Mouse (Mus musculus) common myeloid progenitor, adult 5-6 weeks (primary cell): Measurements from ENCODE around the gene Hist2h2bb. TPM values are rescaled to one million over a fixed set of nuclear protein-coding genes. Genes with fewer than 3 reads are reported as not detected.

ENCODE experiments used
- ATAC-seq: replicated peaks from 2 replicates; pipeline ENCODE4 v1.8.0; 2016; ENCODE audit warnings: low read depth, mild to moderate bottlenecking, moderate TSS enrichment, inconsistent platforms; ENCODE audit not compliant: poor library complexity, severe bottlenecking
- total RNA-seq: library from RNA; stranded (forward); fragments of 200-1000, 187-1606 nt; gene quantifications from 2 replicates; pipeline ENCODE4 v1.2.3, GENCODE M21; 2017

Gene Hist2h2bb
- total RNA-seq, 1 experiment from 2014 or later, result 6,356 TPM

DNA sequence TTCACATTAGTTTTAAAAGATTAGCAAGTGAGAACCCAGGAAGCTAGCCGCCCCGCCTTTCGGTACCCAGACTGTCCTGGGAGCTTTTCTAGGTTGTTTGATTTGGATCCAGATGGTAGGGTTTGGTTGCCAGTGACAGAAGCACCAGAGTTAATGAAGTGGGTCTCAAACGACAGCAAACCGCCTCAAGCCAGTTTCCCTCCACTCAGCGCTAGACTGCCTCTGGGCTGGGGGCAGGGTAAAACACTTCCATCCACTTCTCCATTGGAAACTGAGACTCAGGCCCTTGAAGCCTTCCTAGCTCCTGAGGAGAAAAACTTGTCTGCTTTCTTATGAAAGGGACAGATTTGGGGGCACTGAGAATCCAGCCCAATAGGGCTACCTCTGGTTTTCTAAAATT lies 23.1 kb downstream of the Hist2h2bb start:
- ATAC-seq, result no peak

DNA sequence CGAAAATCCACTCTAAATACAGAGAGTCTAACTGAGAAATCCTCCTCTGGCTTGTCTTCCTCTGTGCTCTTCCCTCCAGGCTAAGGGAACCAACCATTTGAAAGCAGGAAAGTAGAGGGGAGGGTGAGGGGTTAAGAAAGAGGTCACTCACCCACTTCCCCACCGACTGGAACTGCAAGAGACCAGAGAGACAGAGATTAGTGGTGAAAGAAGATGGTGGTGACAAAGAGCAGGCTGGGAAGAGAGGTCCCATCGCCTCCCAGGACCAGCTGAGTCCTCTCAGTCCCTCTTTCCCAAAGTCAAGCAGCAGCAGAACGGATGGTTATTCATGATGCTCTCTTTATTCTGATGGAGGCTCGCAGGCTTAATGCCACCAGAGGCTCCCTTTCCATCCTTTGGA lies 23.8 kb downstream of the Hist2h2bb start:
- ATAC-seq, result no peak; the same call in 1 of the 2 replicates

DNA sequence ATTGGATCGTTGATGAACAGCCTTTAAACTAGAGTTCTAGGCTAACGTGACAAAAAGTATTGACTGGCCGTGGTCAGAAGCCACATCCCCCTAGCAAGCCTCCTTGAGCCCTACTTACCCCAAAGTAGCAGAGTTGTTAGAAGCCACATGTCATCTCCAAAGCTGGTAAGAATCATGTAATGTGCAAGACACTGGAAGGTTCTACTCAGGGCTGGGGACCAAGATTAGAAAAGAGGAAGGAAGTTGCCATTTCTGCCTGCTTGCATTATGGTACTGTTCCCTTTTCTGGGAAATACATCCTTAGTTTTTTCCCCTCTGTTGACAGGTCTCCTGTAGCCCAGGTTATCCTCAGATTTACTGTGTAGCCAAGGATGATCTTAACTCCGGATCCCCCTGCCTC lies 24.2 kb downstream of the Hist2h2bb start, which contains the start of gene Fcgr1:
Fcgr1 (minus strand) TSS at position 183 of the 400 bp plus-strand sequence.
- ATAC-seq, result peak; percentile 97

DNA sequence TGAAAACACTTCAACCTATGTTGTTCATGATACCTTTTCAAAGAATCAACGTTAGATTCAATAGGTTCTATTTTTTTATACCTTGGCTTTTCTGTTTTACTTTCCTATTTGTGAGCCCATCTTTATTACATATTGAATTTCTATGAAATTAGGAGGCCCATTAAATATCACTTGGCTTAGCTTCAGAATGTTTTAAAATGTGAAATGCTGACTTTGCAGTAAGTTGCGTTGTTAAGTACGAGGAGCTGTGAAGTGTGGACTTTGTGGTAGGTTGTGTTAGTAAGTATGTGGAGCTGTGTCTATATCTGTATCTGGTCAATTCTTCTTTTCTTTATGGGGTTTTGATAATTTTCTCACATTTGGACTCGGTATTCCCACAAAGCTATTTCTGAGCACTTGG lies 28.8 kb downstream of the Hist2h2bb start:
- no peak for ATAC-seq

DNA sequence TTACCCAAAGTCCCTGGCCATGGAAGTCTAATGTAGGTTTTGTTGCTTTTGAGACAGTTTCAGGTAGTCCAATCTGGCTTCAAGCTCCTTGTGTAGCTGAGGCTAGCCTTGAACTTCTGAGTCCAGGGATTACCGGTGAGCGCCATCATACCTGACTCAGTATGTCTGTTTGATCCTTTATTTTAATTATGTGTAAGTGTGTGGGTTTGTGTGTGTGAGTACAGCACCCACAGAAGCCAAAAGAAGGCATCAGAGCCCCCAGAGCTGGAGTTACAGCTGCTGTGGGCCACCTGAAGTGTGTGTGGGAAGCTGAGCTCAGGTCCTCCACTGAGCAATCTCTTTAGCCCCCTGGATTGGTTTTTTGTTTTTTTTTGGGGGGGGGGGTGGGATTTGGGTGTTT lies 30.0 kb downstream of the Hist2h2bb start:
- ATAC-seq, result no peak

DNA sequence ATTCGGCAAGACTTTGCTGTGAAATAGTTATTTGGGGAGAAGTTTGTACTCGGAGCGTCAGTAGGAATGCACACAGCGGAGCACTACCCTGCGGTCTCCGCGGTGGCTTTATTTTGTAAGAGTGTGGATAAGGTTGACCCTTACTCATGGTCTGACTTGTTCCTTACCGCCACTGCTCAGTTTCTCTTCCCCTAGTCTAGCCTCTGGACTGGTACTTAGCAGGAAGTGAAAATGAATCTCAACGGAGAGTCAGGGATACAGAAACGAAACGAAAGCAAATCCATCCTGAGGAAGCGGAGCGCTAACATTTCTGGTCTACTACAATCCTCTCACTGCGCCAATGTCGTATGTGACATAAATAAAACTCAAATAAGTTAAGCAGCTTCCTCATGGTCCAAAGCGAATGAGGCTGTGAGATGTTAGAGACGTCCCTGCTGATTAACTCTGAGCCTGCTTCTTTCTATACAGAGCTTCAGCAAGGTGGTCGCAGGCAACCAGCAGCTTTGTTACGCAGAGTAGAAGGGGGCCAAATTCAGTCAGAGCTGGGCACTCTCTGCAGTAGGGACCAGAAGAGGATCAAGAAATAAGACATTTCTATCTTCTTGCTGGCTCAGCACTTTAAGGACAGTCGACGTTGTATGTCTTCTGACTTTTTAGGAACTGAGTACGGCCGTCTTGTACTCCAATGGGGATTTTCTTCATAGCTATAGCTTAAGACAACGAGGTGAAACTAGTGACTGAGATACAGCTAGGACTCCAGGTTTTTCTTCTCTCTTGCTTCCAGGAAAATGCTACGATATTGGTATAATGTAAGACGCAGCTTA lies 31.4 kb downstream of the Hist2h2bb start:
- ATAC-seq, result peak; percentile 93

DNA sequence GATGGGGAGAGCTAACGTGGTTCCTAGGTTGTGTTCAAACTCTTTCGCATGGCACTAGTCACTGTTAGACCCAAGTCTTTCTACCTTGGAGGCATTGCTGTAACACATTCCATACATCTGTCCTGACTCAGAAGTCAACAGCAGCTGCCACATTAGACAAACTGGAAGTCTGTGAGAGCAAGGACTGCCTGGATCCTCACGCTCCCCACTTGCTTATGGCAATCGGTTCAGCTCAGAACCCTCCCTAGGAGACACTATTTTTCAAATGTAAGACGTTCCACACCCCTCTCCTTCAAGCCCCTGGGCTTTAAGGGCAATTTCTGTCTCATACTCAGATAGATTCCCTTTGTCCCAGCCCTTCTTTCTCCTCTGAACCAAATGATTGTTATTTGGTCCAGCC lies 32.5 kb downstream of the Hist2h2bb start:
- no peak for ATAC-seq

DNA sequence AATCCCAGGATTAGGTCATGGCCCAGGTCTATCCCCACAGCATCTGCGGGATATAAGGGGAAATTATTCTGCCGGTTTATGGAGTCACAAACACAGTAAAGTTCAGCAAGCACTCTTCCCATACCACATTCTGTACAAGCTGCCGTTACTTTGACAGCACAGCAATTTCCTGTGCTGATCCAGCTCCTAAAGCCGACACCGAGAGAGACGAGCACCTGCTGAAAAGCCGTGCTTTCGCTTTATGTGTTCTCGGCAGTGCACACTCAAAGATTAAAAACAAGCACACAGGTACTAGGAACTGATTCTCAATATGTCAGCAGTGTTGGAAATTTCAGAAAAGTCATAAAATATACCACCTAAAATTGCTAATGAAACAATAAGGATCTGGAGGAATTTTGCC lies 37.0 kb downstream of the Hist2h2bb start:
- ATAC-seq, result no peak

DNA sequence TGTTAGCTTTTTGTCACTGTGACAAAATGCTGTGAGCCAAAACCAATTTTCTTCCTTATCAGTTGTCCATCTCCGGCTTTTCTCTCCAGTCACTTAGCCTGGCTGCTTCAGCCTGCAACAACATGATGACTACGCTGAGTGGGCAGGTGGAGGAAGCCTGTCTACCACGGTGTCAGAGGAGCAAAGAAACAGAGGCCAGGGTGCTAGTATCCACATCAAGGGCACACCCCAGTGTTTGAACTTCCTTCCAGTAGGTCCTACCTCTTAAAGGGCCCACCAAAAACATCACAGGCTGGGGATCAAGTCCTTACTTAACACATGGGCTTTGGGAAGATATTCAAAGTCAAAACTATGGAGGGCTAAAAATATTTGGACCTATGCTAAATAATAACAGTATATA lies 39.9 kb downstream of the Hist2h2bb start:
- no peak for ATAC-seq

DNA sequence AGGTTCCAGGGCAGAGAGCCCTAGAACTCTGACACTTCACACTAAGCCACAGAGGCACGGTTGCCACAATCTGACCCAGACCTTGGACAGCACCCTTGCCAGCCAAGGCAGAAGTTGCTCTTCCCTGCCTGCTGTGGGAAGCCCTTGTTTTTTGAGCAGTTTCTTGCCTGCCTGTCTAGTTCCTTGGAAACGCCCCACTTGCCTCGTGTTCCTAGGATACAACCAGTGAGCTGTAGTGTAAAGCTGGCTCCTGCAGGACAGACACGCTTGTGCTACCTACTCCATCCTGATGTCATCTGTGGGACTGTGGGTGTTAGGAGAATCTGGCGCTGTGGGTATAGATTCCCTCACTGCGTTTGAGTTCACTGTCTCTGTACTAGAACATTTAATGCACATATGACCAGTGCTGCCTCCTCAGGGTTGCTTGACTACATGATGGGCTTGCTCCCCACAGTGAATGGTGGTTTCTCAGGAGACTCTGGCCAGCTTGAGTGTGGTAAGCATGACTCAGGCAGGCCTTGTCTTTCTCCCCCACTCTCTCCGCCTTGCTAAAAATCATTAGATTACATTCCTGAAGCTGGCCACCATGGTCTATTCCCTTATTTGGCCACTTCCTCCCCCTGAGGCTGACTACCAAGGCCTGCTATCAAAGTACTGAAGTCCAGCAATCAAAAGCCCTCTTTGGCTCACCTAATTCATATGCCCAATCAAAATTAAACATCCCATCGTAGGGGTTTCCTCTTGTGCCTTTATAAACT lies 43.0 kb downstream of the Hist2h2bb start:
- 0 out of 2 replicates have a peak, but pooled peaks have one; percentile 42 for ATAC-seq

Other genes starting within 250 kb of the Hist2h2bb start
- gene Vps45, start 211.3 kb upstream of the Hist2h2bb start, total RNA-seq, result 19.6 and 35.9 TPM in 2 replicates
- gene Otud7b, start 165.2 kb upstream of the Hist2h2bb start, total RNA-seq, result 10.9 and 11.8 TPM in 2 replicates
- gene Mtmr11, start 107.7 kb upstream of the Hist2h2bb start, total RNA-seq, result 0.09 TPM in 1 of 2 replicates, not detected in the other
- gene Sf3b4, start 97.4 kb upstream of the Hist2h2bb start, total RNA-seq, result 30.4 and 37.3 TPM in 2 replicates
- gene Sv2a, start 88.6 kb upstream of the Hist2h2bb start, total RNA-seq, result 1.3 and 1.5 TPM in 2 replicates
- gene Bola1, start 50.0 kb upstream of the Hist2h2bb start, total RNA-seq, result 21.6 and 38.2 TPM in 2 replicates
- 81.8 and 97.7 TPM in 2 replicates for gene Hist2h2ab, start 49.9 kb upstream of the Hist2h2bb start, total RNA-seq
- 2,555 and 2,638 TPM in 2 replicates for gene Hist2h2ac, start 48.9 kb upstream of the Hist2h2bb start, total RNA-seq
- gene Hist2h2be, start 48.6 kb upstream of the Hist2h2bb start, total RNA-seq, result 6.6 and 8.3 TPM in 2 replicates
- 96.1 and 129 TPM in 2 replicates for gene Hist2h3c2, start 30.6 kb upstream of the Hist2h2bb start, total RNA-seq
- 1,358 and 3,626 TPM in 2 replicates for gene Hist2h2aa2, start 29.5 kb upstream of the Hist2h2bb start, total RNA-seq
- 5,131 and 5,822 TPM in 2 replicates for gene Hist2h2aa1, start 24.3 kb upstream of the Hist2h2bb start, total RNA-seq
- gene Hist2h3c1, start 23.1 kb upstream of the Hist2h2bb start, total RNA-seq, result 2.7 and 18.3 TPM in 2 replicates
- gene Hist2h4, start 6.4 kb upstream of the Hist2h2bb start, total RNA-seq, result 101 and 120 TPM in 2 replicates
- gene Hist2h3b, start 1.1 kb upstream of the Hist2h2bb start, total RNA-seq, result 296 and 352 TPM in 2 replicates
- gene Fcgr1, start 24.2 kb downstream of the Hist2h2bb start, total RNA-seq, result not detected in 2 replicates
- gene BC107364, start 182.6 kb downstream of the Hist2h2bb start, total RNA-seq, result not detected in 2 replicates